Mouse (Mus musculus): ENCODE results near the gene Tmub1. TPM values are rescaled to one million over a fixed set of nuclear protein-coding genes. Genes with fewer than 3 reads are reported as not detected.
"Not testable (repeated sequence)": the region's sequence is repeated elsewhere in the genome, so short reads cannot be mapped to it uniquely, and the experiment has no call there.

Gene Tmub1
- polyA plus RNA-seq, 1 experiment, result 135 TPM

- no peak for TF ChIP-seq POLR2A (IDR thresholded peaks at IDR 0.05; ENCODE audit: low read depth, low read length)
- 91% methylated on average over 5 of the region's 5 CpGs for WGBS
- H3K4me3 ChIP-seq (ENCODE audit: low read depth, low read length), result no peak overlapping the region
- H3K4me1 ChIP-seq (ENCODE audit: control insufficient read depth, insufficient read depth, insufficient read length, low read length), result no peaks in the 10 kb centered on the region
- no peaks in the 10 kb centered on the region for H3K27me3 ChIP-seq (ENCODE audit: control insufficient read depth, insufficient read depth, low read length)
- no peak overlapping the region for H3K27ac ChIP-seq (ENCODE audit: insufficient read depth, low read depth, low read length)
- peaks cover 27% of the 10 kb centered on the region for H3K36me3 ChIP-seq (ENCODE audit: control insufficient read depth, insufficient read depth, low read length)
Measured at GRCm38 (mm10) chr5:24400911-24401605, 46.6 kb downstream of the Tmub1 start.

DNA sequence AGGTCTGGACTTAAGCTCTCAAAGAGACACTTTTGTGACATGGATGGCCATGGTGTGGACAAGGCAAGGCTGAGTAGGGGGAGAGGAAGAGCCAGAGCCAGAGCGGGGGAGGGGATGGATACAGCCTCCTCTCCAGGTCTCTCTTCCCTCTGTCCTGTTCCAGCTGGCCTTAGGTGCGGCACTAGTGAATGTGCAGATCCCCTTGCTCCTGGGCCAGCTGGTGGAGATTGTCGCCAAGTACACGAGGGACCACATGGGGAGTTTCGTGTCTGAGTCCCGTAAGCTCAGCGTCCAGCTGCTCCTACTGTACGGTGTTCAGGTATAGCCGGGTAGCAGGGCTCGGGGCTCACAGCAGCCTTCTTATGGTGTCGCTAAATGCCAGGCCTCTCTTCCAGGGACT, 47.3 kb downstream of the Tmub1 start:
- Histone ChIP-seq H3K4me3 (ENCODE audit: low read depth, low read length) (no peak overlapping the region), H3K4me1 (ENCODE audit: control insufficient read depth, insufficient read depth, insufficient read length, low read length) (no peaks in the 10 kb centered on the region), H3K27me3 (ENCODE audit: control insufficient read depth, insufficient read depth, low read length) (no peaks in the 10 kb centered on the region), H3K36me3 (ENCODE audit: control insufficient read depth, insufficient read depth, low read length) (peaks cover 27% of the 10 kb centered on the region), H3K27ac (ENCODE audit: insufficient read depth, low read depth, low read length) (no peak overlapping the region)
- TF ChIP-seq CTCF (IDR thresholded peaks at IDR 0.05; ENCODE audit: extremely low read depth, insufficient read length, insufficient replicate concordance, low read depth, low read length) (no peak), POLR2A (IDR thresholded peaks at IDR 0.05; ENCODE audit: low read depth, low read length) (no peak)
- 94% methylated on average over 11 of the region's 11 CpGs for WGBS

- H3K4me1 ChIP-seq (ENCODE audit: control insufficient read depth, insufficient read depth, insufficient read length, low read length), result no peaks in the 10 kb centered on the region
- H3K27me3 ChIP-seq (ENCODE audit: control insufficient read depth, insufficient read depth, low read length), result no peaks in the 10 kb centered on the region
- no peak overlapping the region for H3K4me3 ChIP-seq (ENCODE audit: low read depth, low read length)
- no peak overlapping the region for H3K27ac ChIP-seq (ENCODE audit: insufficient read depth, low read depth, low read length)
- WGBS, result 92% methylated on average over 10 of the region's 10 CpGs
- H3K36me3 ChIP-seq (ENCODE audit: control insufficient read depth, insufficient read depth, low read length), result peaks cover 27% of the 10 kb centered on the region
- TF ChIP-seq POLR2A (IDR thresholded peaks at IDR 0.05; ENCODE audit: low read depth, low read length), result no peak
Measured at GRCm38 (mm10) chr5:24399686-24400085, 48.0 kb downstream of the Tmub1 start.

GRCm38 (mm10) chr5:24396254-24396653, 51.4 kb downstream of the Tmub1 start:
- not testable (repeated sequence) for H3K27ac ChIP-seq (ENCODE audit: insufficient read depth, low read depth, low read length); H3K4me1 ChIP-seq (ENCODE audit: control insufficient read depth, insufficient read depth, insufficient read length, low read length); H3K4me3 ChIP-seq (ENCODE audit: low read depth, low read length); H3K27me3 ChIP-seq (ENCODE audit: control insufficient read depth, insufficient read depth, low read length); H3K36me3 ChIP-seq (ENCODE audit: control insufficient read depth, insufficient read depth, low read length)
- WGBS, result 68% methylated on average over 6 of the region's 6 CpGs

Other genes with a start within 250 kb of the Tmub1 start
- 21.9 and 26.3 TPM in 2 replicates for gene Kcnh2, start 96.2 kb downstream of the Tmub1 start, polyA plus RNA-seq (2012; rRNA removed)
- 2.8 and 4.0 TPM in 2 replicates for gene Nos3, start 83.0 kb downstream of the Tmub1 start, polyA plus RNA-seq (2012; rRNA removed)
- gene Atg9b, start 55.7 kb downstream of the Tmub1 start, polyA plus RNA-seq (2012; rRNA removed), result 0.43 and 1.9 TPM in 2 replicates
- gene Abcb8, start 54.2 kb downstream of the Tmub1 start, polyA plus RNA-seq (2012; rRNA removed), result 53.2 and 83.7 TPM in 2 replicates
- 0.58 and 1.9 TPM in 2 replicates for gene Asic3, start 34.5 kb downstream of the Tmub1 start, polyA plus RNA-seq (2012; rRNA removed)
- 34.0 and 64.7 TPM in 2 replicates for gene Cdk5, start 24.3 kb downstream of the Tmub1 start, polyA plus RNA-seq (2012; rRNA removed)
- 51.4 and 90.6 TPM in 2 replicates for gene Slc4a2, start 24.0 kb downstream of the Tmub1 start, polyA plus RNA-seq (2012; rRNA removed)
- gene Fastk, start 2.6 kb downstream of the Tmub1 start, polyA plus RNA-seq (2012; rRNA removed), result 159 and 230 TPM in 2 replicates
- gene Agap3, start 4.3 kb upstream of the Tmub1 start, polyA plus RNA-seq (2012; rRNA removed), result 31.4 and 59.4 TPM in 2 replicates
- not detected in 2 replicates for gene Gbx1, start 79.3 kb upstream of the Tmub1 start, polyA plus RNA-seq (2012; rRNA removed)
- gene Asb10, start 93.1 kb upstream of the Tmub1 start, polyA plus RNA-seq (2012; rRNA removed), result 0.42 and 0.47 TPM in 2 replicates
- not detected in 2 replicates for gene 4931409K22Rik, start 109.0 kb upstream of the Tmub1 start, polyA plus RNA-seq (2012; rRNA removed)
- 20.4 and 32.3 TPM in 2 replicates for gene Abcf2, start 129.6 kb upstream of the Tmub1 start, polyA plus RNA-seq (2012; rRNA removed)
- 19.9 and 25.7 TPM in 2 replicates for gene Chpf2, start 138.9 kb upstream of the Tmub1 start, polyA plus RNA-seq (2012; rRNA removed)
- gene Smarcd3, start 176.6 kb upstream of the Tmub1 start, polyA plus RNA-seq (2012; rRNA removed), result 8.5 and 9.0 TPM in 2 replicates
- gene Nub1, start 237.7 kb upstream of the Tmub1 start, polyA plus RNA-seq (2012; rRNA removed), result 15.4 and 44.1 TPM in 2 replicates

Measured in small intestine, adult 2 months (tissue).